Mouse (Mus musculus): ENCODE data around the gene Nup210l. TPM values are rescaled to one million over a fixed set of nuclear protein-coding genes. Genes with fewer than 3 reads are reported as not detected.
A peak's percentile ranks its signal among the peaks of the same experiment; 100 is the strongest.

Gene Nup210l
- polyA plus RNA-seq, 1 experiment from 2014 or later = 0.40 TPM

DNA sequence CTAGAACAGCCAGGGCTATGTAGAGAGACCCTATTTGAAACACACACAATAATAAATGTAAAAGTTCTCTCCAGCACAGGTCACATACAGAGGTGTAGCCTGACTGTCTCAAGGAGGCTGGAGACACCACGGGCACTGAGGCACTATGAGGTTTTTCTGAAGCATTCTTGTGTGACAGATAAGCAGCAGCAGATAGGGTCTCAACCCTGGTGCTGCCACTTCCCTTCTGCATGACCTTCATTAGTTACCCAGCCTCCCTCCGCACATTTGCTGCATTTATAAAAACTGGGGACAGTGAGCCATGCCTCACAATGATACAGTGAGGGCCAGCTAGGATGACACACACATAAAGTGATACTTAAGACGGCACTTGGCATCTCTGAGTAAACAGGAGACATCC lies 119.0 kb downstream of the Nup210l start:
- H3K9ac ChIP-seq = no peak overlapping the region
- H3K4me1 ChIP-seq (replicated peaks) = peaks cover 32% of the 10 kb centered on the region
- H3K4me3 ChIP-seq = no peak overlapping the region
- no peak overlapping the region for H3K27ac ChIP-seq (ENCODE audit: poor library complexity, severe bottlenecking)
- no peak for ATAC-seq (ENCODE audit: insufficient number of reproducible peaks, low FRiP score)
- no peaks in the 10 kb centered on the region for H3K9me3 ChIP-seq (replicated peaks)
- no peaks in the 10 kb centered on the region for H3K27me3 ChIP-seq (replicated peaks)
- peaks cover 24% of the 10 kb centered on the region for H3K36me3 ChIP-seq
- no peak overlapping the region for H3K4me2 ChIP-seq
- 27% methylated on average over 3 of the region's 3 CpGs for WGBS

GRCm38 (mm10) chr3:90224331-90224730 lies 120.4 kb downstream of the Nup210l start:
- no peak overlapping the region for H3K4me2 ChIP-seq
- peaks cover 32% of the 10 kb centered on the region for H3K4me1 ChIP-seq (replicated peaks)
- H3K36me3 ChIP-seq = peaks cover 24% of the 10 kb centered on the region
- H3K4me3 ChIP-seq = no peak overlapping the region
- no peaks in the 10 kb centered on the region for H3K27me3 ChIP-seq (replicated peaks)
- 72% methylated on average over 10 of the region's 10 CpGs for WGBS
- ATAC-seq (ENCODE audit: insufficient number of reproducible peaks, low FRiP score) = no peak
- H3K9ac ChIP-seq = no peak overlapping the region
- no peaks in the 10 kb centered on the region for H3K9me3 ChIP-seq (replicated peaks)
- no peak overlapping the region for H3K27ac ChIP-seq (ENCODE audit: poor library complexity, severe bottlenecking)

DNA sequence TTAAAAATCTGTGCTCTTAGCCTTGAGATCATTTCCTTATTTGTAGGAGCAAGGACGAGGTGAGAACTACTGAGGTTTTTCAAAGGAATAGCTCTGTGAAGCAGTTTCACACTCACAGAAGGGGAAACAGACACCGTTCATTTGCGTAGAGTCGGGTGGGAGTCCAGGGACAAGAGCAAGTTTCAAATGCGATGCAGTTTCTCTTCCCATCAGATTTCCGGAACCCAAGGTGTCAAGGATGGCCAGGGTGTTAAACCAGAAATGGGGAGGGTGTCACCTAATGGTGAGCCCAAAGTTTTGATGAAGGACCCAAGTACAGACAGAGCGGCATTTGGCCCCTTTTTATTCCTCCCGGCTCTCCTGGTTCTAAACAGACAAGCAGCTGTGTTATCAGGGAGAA lies 127.1 kb downstream of the Nup210l start:
- Histone ChIP-seq H3K27me3 (replicated peaks) (no peaks in the 10 kb centered on the region), H3K4me1 (replicated peaks) (peaks cover 5% of the 10 kb centered on the region), H3K9ac (peak overlapping the region; percentile 80), H3K9me3 (replicated peaks) (no peaks in the 10 kb centered on the region), H3K27ac (ENCODE audit: poor library complexity, severe bottlenecking) (peak overlapping the region; percentile 93; the same call in 1 of the 2 replicates), H3K4me2 (peak overlapping the region; percentile 81), H3K36me3 (peaks cover 25% of the 10 kb centered on the region), H3K4me3 (peak overlapping the region; percentile 84)
- 11% methylated on average over 8 of the region's 8 CpGs for WGBS
- no peak for ATAC-seq (ENCODE audit: insufficient number of reproducible peaks, low FRiP score)

- Histone ChIP-seq H3K27me3 (replicated peaks) (no peaks in the 10 kb centered on the region), H3K4me1 (replicated peaks) (peaks cover 5% of the 10 kb centered on the region), H3K4me2 (peak within 1 kb of the TSS; percentile 81), H3K36me3 (peaks cover 26% of the 10 kb centered on the region), H3K9me3 (replicated peaks) (no peaks in the 10 kb centered on the region), H3K9ac (peak within 1 kb of the TSS; percentile 80), H3K27ac (ENCODE audit: poor library complexity, severe bottlenecking) (peak within 1 kb of the TSS; percentile 93), H3K4me3 (peak within 1 kb of the TSS; percentile 84)
- ATAC-seq (ENCODE audit: insufficient number of reproducible peaks, low FRiP score) = peak; percentile 95
- under 1% methylated on average over 61 of the region's 61 CpGs for WGBS
These were observed 127.8 kb downstream of the Nup210l start, which contains the start of gene Jtb for GRCm38 (mm10) chr3:90231507-90232333. Gene Jtb (plus strand): TSS chr3:90231597.

- no peak overlapping the region for H3K4me3 ChIP-seq
- H3K9me3 ChIP-seq (replicated peaks) = no peaks in the 10 kb centered on the region
- H3K36me3 ChIP-seq = peaks cover 5% of the 10 kb centered on the region
- no peak overlapping the region for H3K27ac ChIP-seq (ENCODE audit: poor library complexity, severe bottlenecking)
- H3K4me1 ChIP-seq (replicated peaks) = peaks cover 13% of the 10 kb centered on the region
- H3K27me3 ChIP-seq (replicated peaks) = no peaks in the 10 kb centered on the region
- no peak overlapping the region for H3K9ac ChIP-seq
- H3K4me2 ChIP-seq = no peak overlapping the region
- WGBS = 85% methylated on average over 2 of the region's 2 CpGs
- no peak for ATAC-seq (ENCODE audit: insufficient number of reproducible peaks, low FRiP score)
These were observed 137.3 kb downstream of the Nup210l start for GRCm38 (mm10) chr3:90241251-90241650.

- peaks cover 3% of the 10 kb centered on the region; the same call in 1 of the 2 replicates for H3K36me3 ChIP-seq
- H3K27ac ChIP-seq (ENCODE audit: poor library complexity, severe bottlenecking) = no peak overlapping the region
- no peaks in the 10 kb centered on the region for H3K9me3 ChIP-seq (replicated peaks)
- no peaks in the 10 kb centered on the region for H3K27me3 ChIP-seq (replicated peaks)
- H3K4me3 ChIP-seq = no peak overlapping the region
- H3K4me2 ChIP-seq = no peak overlapping the region
- H3K4me1 ChIP-seq (replicated peaks) = peaks cover 13% of the 10 kb centered on the region
- 80% methylated on average over 10 of the region's 10 CpGs for WGBS
- H3K9ac ChIP-seq = no peak overlapping the region
- ATAC-seq (ENCODE audit: insufficient number of reproducible peaks, low FRiP score) = no peak
These were observed 137.9 kb downstream of the Nup210l start for GRCm38 (mm10) chr3:90241669-90242358.

- no peak within 1 kb of the TSS for H3K27ac ChIP-seq (ENCODE audit: poor library complexity, severe bottlenecking)
- peak within 1 kb of the TSS; percentile 48 for H3K4me3 ChIP-seq
- peaks cover 16% of the 10 kb centered on the region for H3K4me1 ChIP-seq (replicated peaks)
- H3K36me3 ChIP-seq = no peaks in the 10 kb centered on the region
- peak within 1 kb of the TSS; percentile 57; the same call in 1 of the 2 replicates for H3K9ac ChIP-seq
- WGBS = 5% methylated on average over 19 of the region's 19 CpGs
- peak within 1 kb of the TSS; percentile 83 for H3K4me2 ChIP-seq
- no peaks in the 10 kb centered on the region for H3K9me3 ChIP-seq (replicated peaks)
- ATAC-seq (ENCODE audit: insufficient number of reproducible peaks, low FRiP score) = peak; percentile 36; the same call in 1 of the 2 replicates
- no peaks in the 10 kb centered on the region for H3K27me3 ChIP-seq (replicated peaks)
These were observed 139.2 kb downstream of the Nup210l start, which contains the start of gene Creb3l4 for GRCm38 (mm10) chr3:90242984-90243775. Gene Creb3l4 (minus strand): TSS chr3:90243512.

DNA sequence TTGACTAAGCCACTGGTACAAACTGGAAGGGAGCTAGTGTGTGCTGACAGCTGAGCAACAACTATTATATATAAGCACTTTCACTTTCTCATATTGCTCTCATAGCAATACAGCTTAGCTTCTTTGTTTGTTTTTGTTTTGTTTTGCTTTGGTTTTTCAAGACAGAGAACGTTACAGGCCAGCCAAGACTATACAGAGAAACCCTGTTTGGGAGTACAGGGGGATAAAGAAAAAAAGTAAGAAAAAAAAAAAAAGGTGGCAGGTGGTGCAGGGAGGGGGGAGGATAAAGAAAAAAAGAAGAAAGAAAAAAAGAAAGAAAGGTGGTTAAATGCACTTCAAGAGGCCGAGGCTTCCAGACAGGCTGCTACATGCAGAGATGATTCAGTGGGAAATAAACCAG lies 141.5 kb downstream of the Nup210l start:
- Histone ChIP-seq H3K4me2 (no peak overlapping the region), H3K4me1 (replicated peaks) (peaks cover 26% of the 10 kb centered on the region), H3K9me3 (replicated peaks) (no peaks in the 10 kb centered on the region), H3K27me3 (replicated peaks) (no peaks in the 10 kb centered on the region), H3K27ac (ENCODE audit: poor library complexity, severe bottlenecking) (no peak overlapping the region), H3K9ac (no peak overlapping the region), H3K36me3 (peaks cover 4% of the 10 kb centered on the region), H3K4me3 (no peak overlapping the region)
- no peak for ATAC-seq (ENCODE audit: insufficient number of reproducible peaks, low FRiP score)
- 65% methylated on average over 2 of the region's 2 CpGs for WGBS

DNA sequence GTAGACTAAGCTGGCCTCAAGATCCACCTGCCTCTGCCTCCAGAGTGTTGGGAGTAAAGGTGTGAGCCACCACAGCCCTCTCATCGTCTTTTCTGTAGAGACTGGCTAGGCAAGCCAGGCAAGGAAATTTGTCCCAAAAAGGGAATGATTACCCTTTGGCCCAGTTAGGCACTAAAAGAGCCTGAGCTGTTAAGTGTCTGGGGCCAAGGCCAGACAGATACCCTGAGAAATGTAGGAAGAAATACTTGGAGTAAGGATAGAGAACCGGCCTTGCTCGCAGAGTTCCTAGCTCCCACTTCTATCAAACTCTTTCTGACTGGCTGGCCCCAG lies 143.7 kb downstream of the Nup210l start:
- H3K27ac ChIP-seq (ENCODE audit: poor library complexity, severe bottlenecking) = peak overlapping the region; percentile 94
- 2% methylated on average over 3 of the region's 3 CpGs for WGBS
- H3K4me1 ChIP-seq (replicated peaks) = peaks cover 33% of the 10 kb centered on the region
- peaks cover 19% of the 10 kb centered on the region for H3K36me3 ChIP-seq
- no peaks in the 10 kb centered on the region for H3K9me3 ChIP-seq (replicated peaks)
- H3K27me3 ChIP-seq (replicated peaks) = no peaks in the 10 kb centered on the region
- H3K4me3 ChIP-seq = peak overlapping the region; percentile 68
- peak overlapping the region; percentile 83 for H3K9ac ChIP-seq
- no peak for ATAC-seq (ENCODE audit: insufficient number of reproducible peaks, low FRiP score)
- peak overlapping the region; percentile 83 for H3K4me2 ChIP-seq

DNA sequence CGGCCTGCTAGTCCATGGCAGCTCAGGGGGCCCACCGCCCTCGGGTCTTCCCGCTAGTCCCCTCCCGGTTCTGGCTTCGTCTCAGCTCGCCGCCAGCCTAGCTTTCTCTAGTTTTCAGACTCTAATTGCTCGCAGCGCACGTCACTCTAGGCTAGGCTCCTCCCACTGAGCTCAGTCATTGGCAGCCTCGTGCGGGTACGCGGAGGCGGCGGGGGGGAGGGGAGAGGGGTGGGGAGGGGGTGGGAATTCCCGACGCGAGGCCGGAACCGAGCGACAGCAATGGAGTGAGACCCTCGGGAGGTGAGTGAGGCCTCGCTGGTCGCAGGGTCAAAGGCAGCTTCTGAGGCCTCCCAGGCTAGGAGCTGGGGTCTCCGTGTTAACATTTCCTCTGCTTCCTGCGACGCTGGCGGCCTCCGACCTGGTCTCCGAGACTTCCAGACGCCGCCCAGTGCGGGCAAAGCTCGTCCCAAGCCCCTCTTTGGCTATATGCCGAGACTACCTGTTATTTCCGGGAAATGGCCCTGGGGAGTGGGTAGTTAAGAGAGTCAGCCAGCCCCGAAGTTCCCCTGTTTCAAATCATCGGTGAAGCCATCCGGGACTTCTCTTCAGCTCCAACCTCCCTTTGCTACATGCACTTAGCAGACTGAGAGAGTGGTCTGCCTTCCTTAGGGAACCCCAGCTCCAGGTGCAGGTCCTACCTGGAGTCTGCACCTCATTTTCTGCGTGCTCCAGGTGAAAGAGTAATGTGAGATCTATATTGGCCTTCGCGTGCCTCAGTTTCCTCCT lies 144.2 kb downstream of the Nup210l start, which contains the start of gene Slc39a1:
TSS of gene Slc39a1 (plus strand) at position 213 of the 786 bp plus-strand sequence.
- Histone ChIP-seq H3K36me3 (peaks cover 19% of the 10 kb centered on the region), H3K4me2 (peak within 1 kb of the TSS; percentile 83), H3K9me3 (replicated peaks) (no peaks in the 10 kb centered on the region), H3K4me1 (replicated peaks) (peaks cover 28% of the 10 kb centered on the region), H3K9ac (peak within 1 kb of the TSS; percentile 83), H3K27ac (ENCODE audit: poor library complexity, severe bottlenecking) (peak within 1 kb of the TSS; percentile 94), H3K27me3 (replicated peaks) (no peaks in the 10 kb centered on the region), H3K4me3 (peak within 1 kb of the TSS; percentile 68)
- WGBS = under 1% methylated on average over 44 of the region's 44 CpGs
- peak; percentile 94 for ATAC-seq (ENCODE audit: insufficient number of reproducible peaks, low FRiP score)
